Mouse (Mus musculus) neural tube, embryonic 13.5 days (tissue): ENCODE measurements at regions not wholly inside any gene's neighbourhood (a gene's known extent, or its start where the extent isn't known, plus 50 kb on each side); places are given as distances from the start of the nearest gene placed in this dataset.

ENCODE experiments used
- ATAC-seq: fragments of 200-750 bp; cut with Nextera tagmentation; 2 replicates; pipeline ENCODE4 v1.8.0; 2017; ENCODE audit warnings: low read depth, mild to moderate bottlenecking, moderate TSS enrichment, moderate library complexity
- H3K27ac ChIP-seq: fragments of 300-500 bp; sonication (generic); replicated peaks from 2 replicates; pipeline ENCODE4 v1.5.1; 2015; ENCODE audit warnings: moderate library complexity, mild to moderate bottlenecking, inconsistent platforms
- H3K27me3 ChIP-seq: fragments of 300-500 bp; sonication (generic); 2 replicates; pipeline ENCODE4 v1.6.1; 2015; ENCODE audit warnings: mild to moderate bottlenecking, inconsistent platforms
- H3K36me3 ChIP-seq: fragments of 300-500 bp; sonication (generic); 2 replicates; pipeline ENCODE4 v1.6.1; 2015; ENCODE audit warnings: mild to moderate bottlenecking, inconsistent platforms
- H3K4me1 ChIP-seq: fragments of 300-500 bp; sonication (generic); replicated peaks from 2 replicates; pipeline ENCODE4 v1.6.1; 2015; ENCODE audit warnings: inconsistent platforms
- H3K4me2 ChIP-seq: fragments of 300-500 bp; sonication (generic); 2 replicates; pipeline ENCODE4 v1.6.1; 2015; ENCODE audit warnings: inconsistent platforms, mild to moderate bottlenecking, moderate library complexity
- H3K4me3 ChIP-seq: fragments of 300-500 bp; sonication (generic); 2 replicates; pipeline ENCODE4 v1.5.1; 2015; ENCODE audit warnings: mild to moderate bottlenecking, inconsistent platforms
- H3K9ac ChIP-seq: fragments of 300-500 bp; sonication (generic); 2 replicates; pipeline ENCODE4 v1.6.1; 2015; ENCODE audit warnings: moderate library complexity, mild to moderate bottlenecking, inconsistent platforms
- H3K9me3 ChIP-seq: fragments of 300-500 bp; sonication (generic); 2 replicates; pipeline ENCODE4 v1.6.1; 2016; ENCODE audit warnings: inconsistent platforms
- WGBS: fragments of 180-500 bp; shearing (Covaris S2); methylation state at CpG from one replicate; pipeline ENCODE4 v1.1.7; 2015; 5-methylcytosine and 5-hydroxymethylcytosine counted together

DNA sequence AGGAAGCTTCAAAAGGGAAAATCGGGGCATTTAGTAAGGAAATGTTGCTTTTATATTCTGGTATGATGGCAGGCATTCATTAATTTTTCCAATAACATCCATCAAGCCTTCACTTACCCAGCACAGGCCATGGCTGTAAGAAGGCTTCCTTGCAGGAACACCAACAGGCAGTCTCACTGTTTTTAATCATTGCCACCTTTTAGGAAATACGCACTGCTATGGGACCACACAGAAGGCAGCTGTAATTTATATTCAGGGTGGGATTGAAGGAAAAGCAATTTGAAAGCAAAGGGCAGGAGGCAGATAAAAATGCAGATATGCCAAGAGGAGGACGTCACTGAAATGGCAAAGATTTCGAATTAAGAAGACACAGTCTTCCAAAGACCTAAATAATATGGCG, 937.8 kb downstream of the Adgrl2 start:
- H3K4me1 ChIP-seq: no peaks in the 10 kb centered on the region
- 67% methylated on average over 5 of the region's 5 CpGs for WGBS
- H3K36me3 ChIP-seq: no peaks in the 10 kb centered on the region
- no peak overlapping the region for H3K4me3 ChIP-seq
- H3K27ac ChIP-seq: no peak overlapping the region
- no peak overlapping the region for H3K9ac ChIP-seq
- ATAC-seq: no peak
- no peak overlapping the region for H3K4me2 ChIP-seq
- no peaks in the 10 kb centered on the region for H3K27me3 ChIP-seq
- H3K9me3 ChIP-seq: no peaks in the 10 kb centered on the region

DNA sequence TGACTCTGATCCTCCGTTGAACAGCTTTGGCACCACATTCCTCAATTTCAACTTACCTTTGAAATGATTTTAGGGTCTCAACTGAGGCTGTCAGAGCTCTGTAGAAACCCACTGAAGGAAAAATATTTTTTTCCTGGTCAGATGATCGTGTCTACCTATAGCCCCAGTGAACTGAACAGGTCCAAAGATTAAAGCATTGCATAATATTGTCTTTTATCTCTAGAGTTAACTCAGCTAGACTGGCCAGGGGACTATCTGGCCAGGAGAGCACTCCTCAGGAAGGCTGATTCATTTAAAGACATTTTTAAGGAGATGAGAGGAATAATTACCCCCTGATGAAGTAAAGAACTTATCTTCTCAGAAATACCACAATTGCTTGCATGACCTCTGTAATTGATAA, 942.1 kb downstream of the Adgrl2 start:
- Histone ChIP-seq H3K9me3 (no peaks in the 10 kb centered on the region), H3K4me2 (no peak overlapping the region), H3K9ac (no peak overlapping the region), H3K27me3 (no peaks in the 10 kb centered on the region), H3K4me1 (no peaks in the 10 kb centered on the region), H3K27ac (no peak overlapping the region), H3K4me3 (no peak overlapping the region), H3K36me3 (no peaks in the 10 kb centered on the region)
- no peak for ATAC-seq
- 91% methylated on average over 2 of the region's 2 CpGs for WGBS

DNA sequence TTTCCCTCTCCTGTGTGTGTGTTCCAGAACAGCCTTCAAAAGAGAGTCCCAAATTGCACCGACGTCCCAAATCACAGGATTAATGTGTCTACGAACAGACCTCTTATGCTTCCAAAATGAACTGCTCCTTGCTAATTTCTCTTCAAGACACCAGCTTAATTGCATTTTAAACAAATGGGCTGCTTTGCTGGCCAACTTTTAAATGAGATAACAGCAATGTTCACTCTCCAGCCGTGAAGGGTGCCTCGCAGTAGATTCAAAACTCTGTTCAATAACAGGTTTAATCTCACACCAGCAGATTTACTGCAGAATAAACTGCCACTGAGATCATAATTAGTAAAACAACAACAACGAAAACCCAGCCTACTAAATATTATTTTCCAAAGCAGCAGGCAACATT, 957.8 kb downstream of the Adgrl2 start:
- no peak overlapping the region for H3K9ac ChIP-seq
- peak overlapping the region; percentile 59; the same call in 1 of the 2 replicates for H3K27ac ChIP-seq
- no peak overlapping the region for H3K4me2 ChIP-seq
- 0 out of 2 replicates have a peak, but pooled peaks have one; percentile 32 for ATAC-seq
- WGBS: 61% methylated on average over 6 of the region's 6 CpGs
- no peaks in the 10 kb centered on the region for H3K27me3 ChIP-seq
- H3K9me3 ChIP-seq: no peaks in the 10 kb centered on the region
- no peaks in the 10 kb centered on the region for H3K36me3 ChIP-seq
- no peak overlapping the region for H3K4me3 ChIP-seq
- no peaks in the 10 kb centered on the region; the same call in 1 of the 2 replicates for H3K4me1 ChIP-seq

DNA sequence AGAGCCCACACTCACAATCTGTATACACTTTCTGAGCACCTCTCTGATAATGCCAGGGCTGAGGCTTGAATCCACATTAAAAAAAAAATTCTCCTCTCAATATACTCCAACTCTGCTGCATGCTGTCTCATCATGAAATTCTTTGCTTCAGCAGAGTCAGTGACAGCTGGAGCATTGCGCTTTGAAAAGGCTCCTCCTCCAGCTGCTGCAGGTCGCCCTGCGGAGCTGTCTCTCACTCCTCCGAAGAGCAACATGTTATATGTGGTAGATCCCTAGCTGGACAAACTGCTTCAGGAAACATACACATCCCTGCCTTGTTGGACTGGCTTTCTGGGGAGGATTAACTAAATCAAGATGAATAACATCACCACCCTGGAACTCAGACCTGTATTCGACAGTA, 984.5 kb downstream of the Adgrl2 start:
- 61% methylated on average over 5 of the region's 5 CpGs for WGBS
- no peaks in the 10 kb centered on the region for H3K4me1 ChIP-seq
- H3K36me3 ChIP-seq: no peaks in the 10 kb centered on the region
- no peak overlapping the region for H3K4me2 ChIP-seq
- no peak overlapping the region for H3K9ac ChIP-seq
- no peak for ATAC-seq
- H3K27ac ChIP-seq: no peak overlapping the region
- H3K9me3 ChIP-seq: no peaks in the 10 kb centered on the region
- H3K4me3 ChIP-seq: no peak overlapping the region
- H3K27me3 ChIP-seq: no peaks in the 10 kb centered on the region

DNA sequence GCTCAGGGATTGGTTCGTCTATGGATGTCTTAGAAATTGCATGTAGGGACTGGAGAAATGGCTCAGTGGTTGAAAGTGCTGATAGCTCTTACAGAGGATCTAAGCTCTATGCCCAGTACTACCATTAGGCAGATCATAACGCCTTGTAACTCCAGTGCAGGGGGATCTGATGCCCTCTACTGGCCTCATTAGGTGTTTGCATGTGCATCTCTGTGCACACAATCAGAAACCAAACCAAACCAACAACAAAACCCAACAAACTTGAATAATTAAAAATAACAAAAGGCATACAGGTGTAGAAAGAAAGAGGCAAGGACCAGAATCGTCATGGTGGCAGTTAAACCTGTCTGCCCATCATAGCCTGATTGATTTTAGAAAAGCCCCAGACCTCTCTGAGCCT, 986.3 kb downstream of the Adgrl2 start:
- WGBS: 52% methylated on average over 3 of the region's 3 CpGs
- H3K36me3 ChIP-seq: no peaks in the 10 kb centered on the region
- ATAC-seq: no peak

DNA sequence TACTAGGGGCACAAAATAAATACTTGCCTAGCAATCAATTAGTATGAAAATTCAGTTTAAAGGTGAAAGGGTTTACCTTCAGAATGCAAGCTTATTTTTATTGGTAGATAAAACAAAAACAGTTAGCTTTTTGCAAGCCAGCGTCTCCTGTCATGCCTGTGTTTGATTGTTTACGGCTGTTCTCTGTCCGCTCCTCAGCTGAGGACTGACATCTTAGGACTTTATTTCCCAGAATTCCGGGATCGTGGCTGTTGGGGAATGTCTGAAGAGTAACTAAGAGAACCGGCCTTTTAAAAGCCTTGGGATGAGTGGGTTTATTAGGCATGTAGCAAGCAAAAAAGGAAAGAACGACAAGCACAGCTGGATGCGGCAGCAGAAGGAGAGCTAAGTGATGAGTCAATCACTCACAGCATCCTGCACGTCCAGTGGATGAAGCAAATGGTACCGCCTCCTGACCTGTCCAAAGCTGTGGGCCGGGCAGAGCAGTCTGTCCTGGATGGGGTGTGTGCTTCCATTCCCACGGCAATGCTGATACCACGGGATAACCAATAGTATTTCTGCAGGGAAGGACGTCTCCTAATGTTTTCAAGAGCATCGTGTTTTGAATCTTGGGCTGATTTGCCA, 990.9 kb downstream of the Adgrl2 start:
- Histone ChIP-seq H3K9me3 (no peaks in the 10 kb centered on the region), H3K9ac (no peak overlapping the region), H3K4me1 (no peaks in the 10 kb centered on the region), H3K36me3 (no peaks in the 10 kb centered on the region), H3K27ac (no peak overlapping the region), H3K27me3 (no peaks in the 10 kb centered on the region), H3K4me2 (no peak overlapping the region), H3K4me3 (no peak overlapping the region)
- no peak for ATAC-seq
- whole genome bisulfite sequencing: 66% methylated on average over 15 of the region's 15 CpGs

More for the DNA sequence above, 986.3 kb downstream of the Adgrl2 start:
- no peaks in the 10 kb centered on the region for H3K9me3 ChIP-seq
- no peaks in the 10 kb centered on the region for H3K27me3 ChIP-seq
- H3K9ac ChIP-seq: no peak overlapping the region
- H3K27ac ChIP-seq: no peak overlapping the region
- no peak overlapping the region for H3K4me3 ChIP-seq
- no peak overlapping the region for H3K4me2 ChIP-seq
- no peaks in the 10 kb centered on the region for H3K4me1 ChIP-seq

DNA sequence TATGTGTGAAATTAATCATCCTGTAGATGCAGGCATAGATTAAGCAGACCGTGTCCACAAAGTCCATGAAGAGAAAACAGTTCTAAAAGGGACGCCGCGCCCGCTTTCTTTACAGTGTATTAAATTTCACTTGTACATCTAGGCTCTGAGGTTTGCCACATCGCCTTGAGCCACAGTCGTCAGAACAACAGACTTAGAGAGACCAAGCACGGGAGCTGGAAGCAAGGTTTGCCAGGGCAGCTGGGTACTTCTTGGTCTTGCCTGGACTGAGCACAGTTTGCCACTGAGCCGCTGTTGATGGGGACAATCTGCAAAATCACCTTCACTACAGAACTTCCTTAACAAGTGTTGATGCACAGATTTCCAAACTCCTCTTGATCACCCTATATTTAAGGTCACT, 998.6 kb downstream of the Adgrl2 start:
- H3K4me3 ChIP-seq: no peak overlapping the region
- H3K27me3 ChIP-seq: no peaks in the 10 kb centered on the region

DNA sequence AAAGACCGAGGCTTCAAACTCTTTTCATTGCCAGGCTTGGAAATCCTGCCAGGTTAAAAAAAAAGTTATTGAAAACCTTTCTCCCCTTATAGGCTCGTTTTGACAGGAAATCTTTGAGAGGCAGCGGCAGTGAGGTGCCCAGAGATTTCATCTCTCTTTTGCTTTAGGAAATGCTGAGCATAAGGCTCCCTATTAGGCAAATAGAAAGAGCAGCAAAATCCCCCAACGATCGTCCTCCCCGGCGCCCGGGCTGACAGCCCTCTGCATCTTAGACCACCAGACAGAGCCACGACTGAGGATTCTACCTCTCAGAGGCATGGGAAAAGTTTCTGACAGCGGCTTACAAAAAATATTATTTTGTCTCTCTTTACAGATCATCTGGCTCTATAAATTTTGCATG, 999.5 kb downstream of the Adgrl2 start:
- H3K4me1 ChIP-seq: peaks cover 5% of the 10 kb centered on the region; the same call in 1 of the 2 replicates
- 0 out of 2 replicates have a peak overlapping the region, but pooled peaks have one; percentile 13 for H3K9ac ChIP-seq
- H3K27me3 ChIP-seq: no peaks in the 10 kb centered on the region
- H3K4me2 ChIP-seq: peak overlapping the region; percentile 20; the same call in 1 of the 2 replicates
- H3K4me3 ChIP-seq: no peak overlapping the region
- no peaks in the 10 kb centered on the region for H3K36me3 ChIP-seq
- WGBS: 60% methylated on average over 10 of the region's 10 CpGs
- no peak for ATAC-seq
- no peaks in the 10 kb centered on the region for H3K9me3 ChIP-seq
- H3K27ac ChIP-seq: no peak overlapping the region

More for the DNA sequence above, 998.6 kb downstream of the Adgrl2 start:
- Histone ChIP-seq H3K4me1 (peaks cover 5% of the 10 kb centered on the region; the same call in 1 of the 2 replicates), H3K4me2 (no peak overlapping the region), H3K9ac (no peak overlapping the region), H3K36me3 (no peaks in the 10 kb centered on the region), H3K9me3 (no peaks in the 10 kb centered on the region), H3K27ac (no peak overlapping the region)
- WGBS: 74% methylated on average over 9 of the region's 9 CpGs
- no peak for ATAC-seq

DNA sequence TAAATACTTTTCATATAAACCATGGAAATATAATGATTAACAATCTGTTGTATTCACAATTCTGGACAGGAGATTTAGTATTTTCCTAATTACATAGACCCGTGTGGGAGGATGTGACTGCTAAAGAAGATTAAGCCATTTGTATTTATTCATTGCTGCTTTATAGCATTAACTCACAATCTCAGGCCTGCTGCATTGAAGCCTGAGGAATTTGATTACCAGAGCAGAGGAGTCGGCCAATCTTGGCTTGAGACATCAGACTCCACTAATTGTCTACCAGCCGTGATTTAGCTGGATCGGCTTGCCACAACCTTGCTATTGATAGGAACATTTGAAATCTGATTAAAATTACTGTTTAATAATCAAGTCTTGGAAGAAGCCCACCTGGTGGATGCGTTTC, 1007.5 kb downstream of the Adgrl2 start:
- no peak overlapping the region for H3K27ac ChIP-seq
- WGBS: 62% methylated on average over 5 of the region's 5 CpGs

DNA sequence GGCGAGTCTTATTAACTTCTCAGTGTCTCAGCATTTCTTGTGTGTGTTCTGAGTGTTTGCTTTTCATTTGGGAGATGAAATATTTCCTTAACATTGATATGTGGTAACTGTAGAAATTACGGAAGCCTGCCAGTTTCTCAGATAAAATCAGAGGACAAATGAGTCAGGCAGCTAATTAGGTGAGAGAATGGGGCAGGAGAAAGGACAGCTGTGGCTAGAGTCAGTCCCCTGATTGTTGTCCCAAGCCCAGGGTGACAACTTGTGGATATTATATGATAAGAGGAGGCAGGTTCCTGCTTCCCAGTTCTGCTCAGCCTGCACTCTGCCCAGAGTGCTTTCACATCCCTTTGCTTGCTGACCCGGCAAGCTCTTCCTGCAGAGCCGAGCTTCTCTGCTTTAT, 1008.7 kb downstream of the Adgrl2 start:
- 71% methylated on average over 4 of the region's 4 CpGs for WGBS
- no peak overlapping the region for H3K4me3 ChIP-seq
- no peak for ATAC-seq
- H3K9ac ChIP-seq: no peak overlapping the region
- H3K4me1 ChIP-seq: no peaks in the 10 kb centered on the region
- H3K27ac ChIP-seq: no peak overlapping the region
- H3K36me3 ChIP-seq: no peaks in the 10 kb centered on the region
- no peaks in the 10 kb centered on the region for H3K27me3 ChIP-seq
- no peak overlapping the region for H3K4me2 ChIP-seq
- no peaks in the 10 kb centered on the region for H3K9me3 ChIP-seq

More for the DNA sequence above, 1007.5 kb downstream of the Adgrl2 start:
- Histone ChIP-seq H3K4me2 (no peak overlapping the region), H3K4me3 (no peak overlapping the region), H3K4me1 (peaks cover 5% of the 10 kb centered on the region; the same call in 1 of the 2 replicates), H3K9me3 (no peaks in the 10 kb centered on the region), H3K9ac (no peak overlapping the region), H3K27me3 (no peaks in the 10 kb centered on the region), H3K36me3 (no peaks in the 10 kb centered on the region)
- no peak for ATAC-seq

DNA sequence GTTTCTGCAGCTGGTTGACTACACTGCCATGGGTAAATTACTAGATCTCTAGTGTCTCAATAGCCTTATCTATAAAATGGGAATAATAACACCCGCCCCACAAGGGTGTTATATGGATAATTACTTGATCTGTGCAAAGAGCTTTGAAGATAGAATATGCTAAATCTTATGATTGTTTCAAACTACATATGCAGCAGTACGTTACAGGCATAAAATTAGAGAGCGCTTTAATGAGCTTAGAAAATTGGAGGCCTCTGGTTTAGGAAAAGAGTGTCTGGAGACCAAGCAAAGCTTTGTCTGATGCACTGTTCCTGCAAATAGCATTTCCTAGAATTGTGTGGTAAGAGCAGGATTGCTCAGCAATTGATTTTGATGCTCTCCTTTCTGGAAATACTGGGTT, 1013.8 kb downstream of the Adgrl2 start:
- no peak overlapping the region for H3K9ac ChIP-seq
- H3K4me2 ChIP-seq: no peak overlapping the region
- H3K36me3 ChIP-seq: no peaks in the 10 kb centered on the region
- no peaks in the 10 kb centered on the region for H3K9me3 ChIP-seq
- 74% methylated on average over 3 of the region's 3 CpGs for WGBS
- H3K4me1 ChIP-seq: 0 out of 2 replicates have a peak, but pooled peaks cover 8% of the 10 kb centered on the region
- ATAC-seq: peak; percentile 27; the same call in 1 of the 2 replicates
- peak overlapping the region; percentile 59; the same call in 1 of the 2 replicates for H3K27ac ChIP-seq
- no peak overlapping the region for H3K4me3 ChIP-seq
- H3K27me3 ChIP-seq: no peaks in the 10 kb centered on the region

DNA sequence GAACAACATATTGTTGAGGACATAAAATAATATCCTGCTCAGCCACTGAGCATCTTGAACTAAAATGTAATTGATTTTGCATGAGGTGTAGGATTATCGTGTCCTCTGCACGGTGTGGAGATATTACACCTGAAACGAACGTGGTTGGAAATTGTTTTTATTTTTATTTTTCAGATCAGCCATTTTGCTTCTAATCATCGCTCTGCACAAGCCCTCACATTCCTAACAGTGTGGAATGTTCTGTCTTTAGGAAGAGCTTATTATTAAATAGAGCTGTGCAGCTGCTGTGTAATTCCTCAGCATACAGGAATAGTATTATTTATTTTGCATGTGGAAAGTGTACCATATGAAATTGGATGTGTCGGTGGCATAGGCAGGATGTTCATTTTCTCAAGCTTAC, 1014.3 kb downstream of the Adgrl2 start:
- 73% methylated on average over 6 of the region's 6 CpGs for WGBS
- peak; percentile 47; the same call in 1 of the 2 replicates for ATAC-seq

DNA sequence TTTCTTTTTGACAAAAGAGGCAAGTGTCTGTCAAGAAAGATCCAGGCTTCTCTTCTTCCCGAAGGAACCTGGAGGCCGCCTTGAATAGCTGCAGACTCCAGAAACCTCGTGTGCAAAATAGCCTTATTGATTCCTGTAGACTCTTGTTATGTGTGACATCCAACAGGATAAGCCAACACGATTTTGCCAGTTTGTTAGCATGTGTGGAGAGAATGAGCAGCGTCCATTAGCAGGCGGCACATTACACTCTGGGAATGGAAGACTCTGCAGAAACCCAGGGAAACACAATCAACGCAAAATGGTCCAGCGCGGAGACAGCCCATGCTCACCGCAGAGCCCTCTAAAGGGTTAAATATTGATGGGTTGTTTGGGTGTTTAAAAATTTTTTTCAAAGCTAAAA, 1014.9 kb downstream of the Adgrl2 start:
- H3K27ac ChIP-seq: no peak overlapping the region

More for the DNA sequence above, 1014.3 kb downstream of the Adgrl2 start:
- Histone ChIP-seq H3K27ac (no peak overlapping the region), H3K27me3 (no peaks in the 10 kb centered on the region), H3K4me1 (0 out of 2 replicates have a peak, but pooled peaks cover 8% of the 10 kb centered on the region), H3K4me2 (no peak overlapping the region), H3K36me3 (no peaks in the 10 kb centered on the region), H3K9ac (no peak overlapping the region), H3K4me3 (no peak overlapping the region), H3K9me3 (no peaks in the 10 kb centered on the region)

More for the DNA sequence above, 1014.9 kb downstream of the Adgrl2 start:
- no peak overlapping the region for H3K4me3 ChIP-seq
- H3K9me3 ChIP-seq: no peaks in the 10 kb centered on the region
- no peak for ATAC-seq
- H3K27me3 ChIP-seq: no peaks in the 10 kb centered on the region
- 0 out of 2 replicates have a peak, but pooled peaks cover 8% of the 10 kb centered on the region for H3K4me1 ChIP-seq
- no peak overlapping the region for H3K9ac ChIP-seq
- no peak overlapping the region for H3K4me2 ChIP-seq
- H3K36me3 ChIP-seq: no peaks in the 10 kb centered on the region
- 84% methylated on average over 10 of the region's 10 CpGs for WGBS
